Mouse (Mus musculus) thymus, postnatal 10 days (tissue): ENCODE measurements at regions not wholly inside any gene's neighbourhood (a gene's known extent, or its start where the extent isn't known, plus 50 kb on each side); places are given as distances from the start of the nearest gene placed in this dataset.

ENCODE experiments used
- DNase-seq, 2 experiments: peaks; one replicate each; pipeline ENCODE4 v3.0.0; 2021; ENCODE audit warnings: low spot score in 2 of 2

- DNase-seq = no peak
These were observed 62.5 kb upstream of the Ubl3 start for GRCm38 (mm10) chr5:148615117-148615516.

GRCm38 (mm10) chr5:148611323-148611722 lies 58.7 kb upstream of the Ubl3 start:
- no peak for DNase-seq

- DNase-seq = no peak
These were observed 56.9 kb upstream of the Ubl3 start for GRCm38 (mm10) chr5:148609506-148609880.

- DNase-seq = no peak
These were observed 56.4 kb upstream of the Ubl3 start for GRCm38 (mm10) chr5:148608857-148609505.

- no peak for DNase-seq
These were observed 55.6 kb upstream of the Ubl3 start for GRCm38 (mm10) chr5:148608178-148608577.

- no peak for DNase-seq
These were observed 53.1 kb upstream of the Ubl3 start for GRCm38 (mm10) chr5:148605730-148606129.
